Mouse (Mus musculus) cerebral cortex, adult 2 months (tissue): ENCODE results near the gene Zfp609.

Experiments
- WGBS: fragments of 180-500 bp; shearing (Covaris S2); methylation state at CpG from one replicate; pipeline ENCODE4 v1.1.7; 2018; 5-methylcytosine and 5-hydroxymethylcytosine counted together

Gene Zfp609

GRCm38 (mm10) chr9:65827344-65828015 lies at the start of gene Zfp609:
TSS of gene Zfp609 (minus strand) at chr9:65827564.
- 1% methylated on average over 68 of the region's 76 CpGs for WGBS

GRCm38 (mm10) chr9:65859656-65860055 lies 32.3 kb upstream of the Zfp609 start:
- 61% methylated on average over 1 of the region's 1 CpGs for WGBS

GRCm38 (mm10) chr9:65850203-65850602 lies 22.8 kb upstream of the Zfp609 start:
- 4% methylated on average over 1 of the region's 1 CpGs for whole genome bisulfite sequencing

- WGBS: 50% methylated on average over 7 of the region's 7 CpGs
Measured at GRCm38 (mm10) chr9:65844421-65845165, 17.2 kb upstream of the Zfp609 start.

- 96% methylated on average over 1 of the region's 1 CpGs for WGBS
Measured at GRCm38 (mm10) chr9:65839841-65840240, 12.5 kb upstream of the Zfp609 start.

- whole genome bisulfite sequencing: 66% methylated on average over 10 of the region's 10 CpGs
Measured at GRCm38 (mm10) chr9:65834628-65835354, 7.4 kb upstream of the Zfp609 start.

GRCm38 (mm10) chr9:65833230-65833629 lies 5.9 kb upstream of the Zfp609 start:
- 85% methylated on average over 2 of the region's 2 CpGs for WGBS

- 45% methylated on average over 2 of the region's 2 CpGs for WGBS
Measured at GRCm38 (mm10) chr9:65832041-65832440, 4.7 kb upstream of the Zfp609 start.

GRCm38 (mm10) chr9:65831164-65831563 lies 3.8 kb upstream of the Zfp609 start:
- WGBS: 84% methylated on average over 4 of the region's 4 CpGs

- WGBS: 33% methylated on average over 4 of the region's 4 CpGs
Measured at GRCm38 (mm10) chr9:65830255-65830654, 2.9 kb upstream of the Zfp609 start.

GRCm38 (mm10) chr9:65829410-65829809 lies 2.0 kb upstream of the Zfp609 start:
- 58% methylated on average over 2 of the region's 2 CpGs for WGBS

- 43% methylated on average over 3 of the region's 3 CpGs for WGBS
Measured at GRCm38 (mm10) chr9:65828511-65828910, 1.1 kb upstream of the Zfp609 start.

GRCm38 (mm10) chr9:65828016-65828403 lies 646 bp upstream of the Zfp609 start:
- WGBS: 3% methylated on average over 13 of the region's 13 CpGs

- WGBS: 2% methylated on average over 31 of the region's 31 CpGs
Measured at GRCm38 (mm10) chr9:65826588-65827343, 598 bp downstream of the Zfp609 start.

GRCm38 (mm10) chr9:65826226-65826587 lies 1.2 kb downstream of the Zfp609 start:
- 5% methylated on average over 4 of the region's 4 CpGs for WGBS

GRCm38 (mm10) chr9:65823716-65824462 lies 3.5 kb downstream of the Zfp609 start:
- WGBS: 36% methylated on average over 10 of the region's 10 CpGs

- 64% methylated on average over 4 of the region's 4 CpGs for WGBS
Measured at GRCm38 (mm10) chr9:65822011-65822410, 5.4 kb downstream of the Zfp609 start.

- WGBS: 88% methylated on average over 2 of the region's 2 CpGs
Measured at GRCm38 (mm10) chr9:65820301-65820700, 7.1 kb downstream of the Zfp609 start.

- 31% methylated on average over 2 of the region's 2 CpGs for WGBS
Measured at GRCm38 (mm10) chr9:65818402-65818801, 9.0 kb downstream of the Zfp609 start.

GRCm38 (mm10) chr9:65812841-65813240 lies 14.5 kb downstream of the Zfp609 start:
- 56% methylated on average over 2 of the region's 2 CpGs for WGBS

GRCm38 (mm10) chr9:65811784-65812183 lies 15.6 kb downstream of the Zfp609 start:
- 86% methylated on average over 1 of the region's 1 CpGs for WGBS
